Mouse (Mus musculus): ENCODE measurements around the gene Mbl2. TPM values are rescaled to one million over a fixed set of nuclear protein-coding genes. Genes with fewer than 3 reads are reported as not detected.
A peak's percentile ranks its signal among the peaks of the same experiment; 100 is the strongest.
"Not testable (repeated sequence)": the region's sequence is repeated elsewhere in the genome, so short reads cannot be mapped to it uniquely, and the experiment has no call there.

Gene Mbl2
- not detected for total RNA-seq (2021)
- long read RNA-seq, experiment 1, result 0 reads
- long read RNA-seq, experiment 2, result 0 reads

DNA sequence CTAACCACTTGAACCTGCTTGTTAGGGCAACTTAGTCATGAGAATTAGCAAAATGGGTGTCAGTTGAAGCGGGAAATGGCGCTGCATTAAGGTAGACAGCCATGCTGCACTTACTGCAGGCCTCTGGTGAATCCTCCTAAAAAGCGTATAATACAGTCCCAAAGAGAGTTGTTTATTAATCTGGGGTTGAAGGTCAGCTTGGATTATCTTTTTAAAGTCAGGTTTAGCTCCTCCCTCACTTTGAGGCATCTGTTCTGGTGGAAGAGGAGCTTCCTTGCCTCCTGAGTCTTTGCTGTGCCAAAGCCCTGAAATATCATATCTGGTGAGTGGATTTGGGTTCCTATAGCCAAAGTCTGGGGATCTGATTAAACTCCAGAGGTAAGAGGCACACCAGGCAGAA, at the start of gene Mbl2:
Gene Mbl2, plus strand, starts transcription at position 252 of the 400 bp plus-strand sequence.
- no peak for DNase-seq (ENCODE audit: low spot score in 2 of 2)
- intact Hi-C loops (cut with DNase I), result no loop called here

GRCm38 (mm10) chr19:30185536-30185935, 47.2 kb upstream of the Mbl2 start:
- intact Hi-C loops (cut with DNase I), result no loop called here
- no peak for DNase-seq (ENCODE audit: low spot score in 2 of 2)

DNA sequence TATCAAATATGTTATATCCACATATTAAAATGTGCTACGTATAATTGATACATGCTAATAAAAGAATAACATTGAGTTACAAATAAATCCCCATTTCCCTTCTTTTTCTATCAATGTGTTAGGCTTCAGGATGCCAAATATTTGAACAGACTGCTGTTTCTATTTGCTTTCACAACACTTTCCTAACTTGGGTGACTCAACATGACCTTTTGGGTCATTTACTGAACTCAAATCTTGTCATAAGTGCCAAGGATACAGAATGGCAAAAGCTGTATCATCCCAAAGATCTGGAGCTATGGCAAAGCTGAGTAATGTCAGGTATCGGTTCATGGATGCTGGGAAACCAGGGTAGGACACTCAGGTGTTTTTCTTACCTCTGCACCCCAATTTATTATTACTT, 45.5 kb upstream of the Mbl2 start:
- no peak for DNase-seq (ENCODE audit: low spot score in 2 of 2)
- intact Hi-C loops (cut with DNase I), result no loop called here

- no peak for DNase-seq (ENCODE audit: low spot score in 2 of 2)
- intact Hi-C loops (cut with DNase I), result no loop called here
These were observed 37.7 kb upstream of the Mbl2 start for GRCm38 (mm10) chr19:30194999-30195398.

- no peak for DNase-seq (ENCODE audit: low spot score in 2 of 2)
- intact Hi-C loops (cut with DNase I), result loop anchor here (5.0 kb wide), 1 partner anchor 380 kb away; no protein-coding TSS in a partner anchor
These were observed 30.6 kb upstream of the Mbl2 start for GRCm38 (mm10) chr19:30202177-30202576.

- peak; percentile 27 to 53 for DNase-seq (ENCODE audit: low spot score in 2 of 2)
- intact Hi-C loops (cut with DNase I), result loop anchor here (5.0 kb wide), 1 partner anchor 48 kb away; no protein-coding TSS in a partner anchor
These were observed 27.5 kb upstream of the Mbl2 start for GRCm38 (mm10) chr19:30205159-30205816.

DNA sequence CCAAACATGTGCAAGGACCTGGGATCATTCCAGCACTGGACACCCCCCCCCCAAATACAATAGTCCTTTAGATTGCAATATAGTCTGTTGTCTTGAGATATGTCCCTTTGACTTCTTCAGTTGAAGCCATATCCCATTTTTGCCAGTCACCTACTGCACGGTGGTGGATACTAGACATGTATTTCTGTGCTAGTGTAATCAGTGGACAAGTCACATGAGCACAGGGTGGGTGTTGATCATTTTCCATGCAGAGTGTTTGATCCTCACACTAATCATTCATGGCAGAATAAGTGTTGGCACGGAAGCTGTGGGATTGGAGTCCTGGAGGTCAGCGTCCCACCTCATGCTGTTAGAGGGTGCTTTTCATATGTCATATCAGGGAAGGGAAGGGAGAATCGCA, 26.9 kb upstream of the Mbl2 start:
- no peak for DNase-seq (ENCODE audit: low spot score in 2 of 2)
- intact Hi-C loops (cut with DNase I), result loop anchor here (5.0 kb wide), 1 partner anchor 49 kb away; no protein-coding TSS in a partner anchor

- DNase-seq (ENCODE audit: low spot score in 2 of 2), result no peak
- intact Hi-C loops (cut with DNase I), result loop anchor here (5.0 kb wide), 1 partner anchor 50 kb away; no protein-coding TSS in a partner anchor
These were observed 25.8 kb upstream of the Mbl2 start for GRCm38 (mm10) chr19:30206981-30207380.

GRCm38 (mm10) chr19:30209006-30209405, 23.7 kb upstream of the Mbl2 start:
- not testable (repeated sequence) for DNase-seq (ENCODE audit: low spot score in 2 of 2)
- intact Hi-C loops (cut with DNase I), result loop anchor here (5.0 kb wide), 1 partner anchor 52 kb away; no protein-coding TSS in a partner anchor

DNA sequence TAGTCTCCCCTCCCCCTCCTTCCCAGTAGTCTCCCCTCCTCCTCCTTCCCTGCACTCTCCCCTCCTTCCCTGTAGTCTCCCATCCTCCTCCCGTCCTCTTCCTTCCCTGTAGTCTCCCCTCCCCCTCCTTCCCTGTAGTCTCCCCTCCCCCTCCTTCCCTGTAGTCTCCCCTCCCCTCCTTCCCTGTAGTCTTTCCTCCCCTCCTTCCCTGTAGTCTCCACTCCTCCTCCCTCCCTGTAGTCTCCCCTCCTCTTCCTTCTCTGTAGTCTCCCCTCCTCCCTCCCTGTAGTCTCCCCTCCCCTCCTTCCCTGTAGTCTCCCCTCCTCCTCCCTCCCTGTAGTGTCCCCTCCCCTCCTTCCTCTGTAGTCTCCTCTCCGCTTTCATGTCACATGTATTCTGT, 18.7 kb upstream of the Mbl2 start:
- DNase-seq (ENCODE audit: low spot score in 2 of 2), result no peak
- intact Hi-C loops (cut with DNase I), result no loop called here

- DNase-seq (ENCODE audit: low spot score in 2 of 2); intact Hi-C loops (cut with DNase I): not testable (repeated sequence)
These were observed 17.0 kb upstream of the Mbl2 start for GRCm38 (mm10) chr19:30215736-30216135.

- no peak for DNase-seq (ENCODE audit: low spot score in 2 of 2)
- intact Hi-C loops (cut with DNase I), result no loop called here
These were observed 16.6 kb upstream of the Mbl2 start for GRCm38 (mm10) chr19:30216186-30216585.

DNA sequence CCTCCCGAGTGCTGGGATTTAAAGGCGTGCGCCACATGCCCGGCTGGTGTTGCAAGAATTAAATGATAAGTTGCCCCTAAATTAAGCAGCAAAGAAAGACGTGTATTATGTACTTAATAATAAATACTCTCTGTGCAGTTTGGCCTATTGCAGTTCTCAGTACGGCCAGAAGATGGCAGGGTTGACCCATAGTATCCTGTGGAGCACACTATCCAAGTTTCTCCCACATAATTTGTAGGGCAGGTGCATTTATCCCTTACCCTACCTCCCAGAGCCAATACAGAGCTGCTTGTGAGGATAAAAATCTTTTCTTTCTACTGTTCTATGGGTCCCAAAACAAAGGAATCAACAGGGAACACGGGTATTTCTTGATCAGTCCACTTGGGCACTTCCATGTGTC, 15.4 kb upstream of the Mbl2 start:
- intact Hi-C loops (cut with DNase I), result no loop called here
- peak; percentile 27 to 72 for DNase-seq (ENCODE audit: low spot score in 2 of 2)

- intact Hi-C loops (cut with DNase I); DNase-seq (ENCODE audit: low spot score in 2 of 2): not testable (repeated sequence)
These were observed 10.1 kb upstream of the Mbl2 start for GRCm38 (mm10) chr19:30222593-30222992.

DNA sequence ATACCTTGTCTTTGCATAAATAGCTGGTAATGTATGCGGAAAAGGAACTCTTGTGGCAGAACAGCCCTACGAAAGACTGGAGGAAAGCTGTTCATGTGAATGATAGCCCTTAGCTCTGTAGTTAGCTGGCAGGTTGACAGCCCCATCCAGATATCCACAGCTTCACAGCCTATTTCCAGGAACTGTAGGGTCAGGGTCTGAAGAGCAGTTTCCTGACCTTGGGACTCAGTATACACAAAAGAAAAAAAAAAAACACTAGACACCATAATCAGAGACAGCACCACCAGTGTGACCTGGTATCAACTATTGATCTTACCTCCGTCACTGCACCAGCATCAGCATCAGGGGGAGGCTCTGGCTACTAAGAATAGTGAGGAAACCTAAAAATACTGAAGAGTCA, 3.3 kb upstream of the Mbl2 start:
- intact Hi-C loops (cut with DNase I), result no loop called here
- no peak for DNase-seq (ENCODE audit: low spot score in 2 of 2)

DNA sequence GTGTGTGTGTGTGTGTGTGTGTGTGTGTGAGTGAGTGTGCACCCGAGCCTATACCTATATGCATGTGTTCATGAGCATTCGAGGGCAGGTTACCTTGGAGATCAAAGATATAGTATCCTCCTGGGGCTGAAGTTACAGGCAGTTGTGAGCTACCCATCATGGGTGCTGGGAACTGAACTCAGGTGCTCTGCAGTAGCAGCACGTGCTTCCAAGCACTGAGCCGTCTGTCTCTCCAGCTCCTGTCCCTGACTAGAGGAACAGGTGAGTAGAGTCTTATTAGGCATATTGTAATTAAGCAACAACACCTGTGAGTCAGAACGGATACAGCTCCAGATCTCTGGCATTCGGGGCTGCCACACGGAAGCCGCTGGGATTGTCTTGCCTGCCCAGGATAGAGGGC, 1.7 kb downstream of the Mbl2 start:
- intact Hi-C loops (cut with DNase I), result no loop called here
- no peak for DNase-seq (ENCODE audit: low spot score in 2 of 2)

- peak in 1 of 2 experiments; percentile 3 for DNase-seq (ENCODE audit: low spot score in 2 of 2)
- intact Hi-C loops (cut with DNase I), result loop anchor here (10.0 kb wide), 1 partner anchor 1517 kb away; the partner anchor contains the start of gene Prkg1
These were observed 14.6 kb downstream of the Mbl2 start for GRCm38 (mm10) chr19:30247359-30247758.

DNA sequence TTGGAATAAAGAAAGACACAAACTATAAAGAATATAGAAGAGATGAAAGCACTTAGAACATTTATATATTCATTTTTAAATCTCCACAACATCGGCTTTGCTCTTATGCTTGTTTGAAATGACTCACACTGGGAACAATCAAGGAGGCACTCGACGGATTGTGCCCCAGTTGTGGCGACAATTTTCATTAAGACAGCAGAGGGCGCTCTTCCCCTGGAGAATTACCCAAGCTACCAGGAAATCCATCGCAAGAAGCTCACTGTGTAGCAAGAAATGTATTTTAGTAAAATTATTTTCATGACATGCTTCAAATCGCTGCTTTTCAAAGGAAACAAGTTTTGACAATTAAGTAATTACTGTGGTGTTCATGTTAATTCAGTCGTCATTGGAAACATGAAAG, 16.1 kb downstream of the Mbl2 start:
- intact Hi-C loops (cut with DNase I), result loop anchor here (2.0 to 10.0 kb wide), 2 partner anchors 306 to 1516 kb away; partner anchors contain the start of gene Prkg1
- peak; percentile 71 to 86 for DNase-seq (ENCODE audit: low spot score in 2 of 2)

- intact Hi-C loops (cut with DNase I), result no loop called here
- DNase-seq (ENCODE audit: low spot score in 2 of 2), result no peak
These were observed 19.5 kb downstream of the Mbl2 start for GRCm38 (mm10) chr19:30252253-30252652.

DNA sequence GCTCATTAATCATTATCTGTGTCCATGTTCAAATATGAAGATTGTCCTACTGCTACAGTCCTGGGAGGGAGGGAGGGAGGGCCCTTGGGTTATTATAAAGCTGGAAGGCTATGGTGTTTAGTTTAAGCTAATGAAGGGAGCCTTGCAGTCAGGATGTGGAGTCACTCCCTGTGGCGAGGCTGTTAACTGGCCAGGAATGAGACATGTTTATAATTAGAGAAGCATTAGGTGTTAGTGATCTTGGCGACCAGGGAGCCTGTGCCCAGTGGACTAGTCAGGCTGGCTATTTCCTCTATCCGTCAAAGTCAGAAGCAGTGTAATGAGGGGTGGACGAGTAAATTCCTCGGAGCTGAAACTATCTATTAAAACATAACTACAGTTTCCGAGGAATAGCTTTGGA, 23.6 kb downstream of the Mbl2 start:
- no peak for DNase-seq (ENCODE audit: low spot score in 2 of 2)
- intact Hi-C loops (cut with DNase I), result no loop called here

DNA sequence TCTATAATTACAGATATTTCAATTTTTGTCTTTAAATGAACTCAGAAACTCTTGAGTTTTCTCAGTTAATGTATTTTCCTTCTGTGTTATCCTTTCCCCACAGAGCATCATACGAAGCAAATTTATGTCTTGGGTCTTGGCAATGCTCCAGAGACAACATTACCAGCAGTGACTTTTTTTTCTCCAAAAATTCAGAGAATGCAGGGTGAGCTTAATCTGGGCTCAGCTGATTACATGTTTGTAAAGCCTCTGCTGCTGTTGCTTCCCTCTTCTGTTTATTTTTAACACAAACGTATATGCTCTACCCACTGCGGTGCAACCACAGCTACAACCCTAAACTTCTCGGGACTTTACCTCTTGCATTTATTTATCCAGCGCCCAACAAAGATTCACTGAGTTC, 48.4 kb downstream of the Mbl2 start:
- intact Hi-C loops (cut with DNase I), result no loop called here
- peak in 1 of 2 experiments; percentile 5 for DNase-seq (ENCODE audit: low spot score in 2 of 2)
